Mouse (Mus musculus) lung, postnatal 25 days (tissue): ENCODE measurements at regions not wholly inside any gene's neighbourhood (a gene's known extent, or its start where the extent isn't known, plus 50 kb on each side); places are given as distances from the start of the nearest gene placed in this dataset.

Source experiments
- DNase-seq: peaks from one replicate; pipeline ENCODE4 v3.0.0; 2022; ENCODE audit warnings: low spot score

DNA sequence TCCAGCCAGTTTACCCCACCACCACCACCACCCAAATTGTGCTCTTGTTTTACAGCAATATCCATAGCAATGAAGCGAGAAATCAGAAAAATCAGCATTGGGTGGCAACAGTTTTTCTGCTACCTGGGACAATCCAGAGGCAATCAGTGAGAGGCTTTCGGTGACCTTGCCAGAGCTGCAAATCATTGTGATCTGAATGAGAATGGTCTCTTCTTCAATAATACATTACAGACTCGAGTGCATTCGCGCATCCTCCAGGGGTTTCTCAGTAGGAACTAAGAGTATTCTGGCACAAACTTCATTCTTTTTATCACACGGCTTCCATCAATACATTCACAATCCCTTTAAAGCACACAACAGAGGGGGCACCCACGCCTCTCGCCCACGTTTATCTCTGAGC lies 91.2 kb downstream of the Srek1 start:
- no peak for DNase-seq

- no peak for DNase-seq
These were observed 93.7 kb downstream of the Srek1 start for GRCm38 (mm10) chr13:103680740-103681139.

DNA sequence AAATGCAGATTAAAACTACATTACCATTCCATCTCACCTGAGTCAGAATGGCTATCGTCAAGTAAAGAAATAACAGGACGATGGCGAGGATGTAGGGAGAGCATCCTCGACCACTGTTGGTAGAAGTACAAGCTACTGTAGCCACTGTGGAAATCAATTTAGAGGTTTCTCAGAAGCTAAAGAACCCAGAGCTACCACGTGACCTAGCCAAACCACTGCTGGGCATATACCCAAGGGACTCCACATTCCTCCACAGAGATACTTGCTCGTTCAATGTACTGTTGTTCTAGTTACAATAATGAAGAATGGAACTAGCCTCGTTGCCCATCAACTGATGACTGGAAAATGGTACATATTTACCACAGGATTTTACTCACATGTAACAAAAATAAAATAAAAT lies 94.4 kb downstream of the Srek1 start:
- no peak for DNase-seq

DNA sequence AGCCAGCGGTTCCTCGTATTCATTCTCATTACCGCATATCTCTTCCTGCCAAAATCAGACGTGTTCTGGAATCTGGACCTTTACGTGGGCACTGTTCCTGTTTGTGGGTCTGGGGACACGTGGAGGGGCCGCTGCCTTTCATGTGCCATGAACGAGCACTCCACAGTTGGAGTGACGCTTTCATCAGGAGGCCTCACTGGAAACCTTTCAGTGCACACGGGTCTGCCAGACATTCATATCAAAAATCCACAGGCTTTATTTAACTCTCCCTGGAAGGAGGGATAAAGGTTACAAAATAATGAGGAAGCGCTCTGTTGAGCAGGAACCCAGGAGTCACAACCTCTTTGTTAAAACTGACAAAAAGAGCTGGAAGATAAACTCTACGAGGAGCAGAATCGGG lies 97.6 kb downstream of the Srek1 start:
- no peak for DNase-seq

- DNase-seq, result no peak
These were observed 98.2 kb downstream of the Srek1 start for GRCm38 (mm10) chr13:103676221-103676620.

- DNase-seq, result no peak
These were observed 103.8 kb downstream of the Srek1 start for GRCm38 (mm10) chr13:103670611-103671010.

- DNase-seq, result no peak
These were observed 104.6 kb downstream of the Srek1 start for GRCm38 (mm10) chr13:103669856-103670255.

GRCm38 (mm10) chr13:103667749-103668148 lies 106.7 kb downstream of the Srek1 start:
- DNase-seq, result no peak

DNA sequence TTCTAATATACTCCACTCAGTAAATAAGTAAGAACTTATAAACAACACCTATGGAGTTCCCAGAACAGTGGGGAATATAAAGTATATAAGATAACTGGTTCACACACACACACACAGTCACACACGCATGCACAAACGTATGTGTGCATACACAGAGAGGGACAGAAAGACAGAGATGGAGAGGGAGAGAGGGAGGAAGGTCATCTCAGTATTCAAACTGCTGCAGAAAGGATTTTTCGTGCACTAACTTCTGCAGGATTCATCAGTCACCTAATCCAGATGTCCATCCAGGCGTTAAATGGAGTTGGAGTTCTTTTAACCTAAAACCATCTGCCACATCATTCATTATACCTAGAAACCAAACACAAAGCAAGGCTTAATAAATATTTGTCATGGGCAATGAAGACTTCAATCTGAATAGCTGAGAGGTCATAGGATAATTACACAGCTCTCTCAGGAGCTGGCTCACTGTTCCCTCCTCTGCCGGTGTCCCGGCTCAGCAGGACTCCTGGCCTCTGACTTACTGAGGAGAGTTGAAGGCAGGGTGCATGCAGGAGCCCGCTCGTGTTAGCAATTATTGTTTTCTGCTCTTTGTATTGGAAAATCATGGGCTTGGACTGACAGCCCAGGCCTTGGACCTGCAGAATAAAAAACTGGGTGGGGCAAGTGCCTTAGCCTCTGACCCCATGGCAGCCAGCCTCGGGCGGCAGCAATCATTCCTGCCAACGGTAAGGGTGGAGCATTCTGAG lies 114.0 kb downstream of the Srek1 start:
- no peak for DNase-seq

- DNase-seq, result no peak
These were observed 118.4 kb downstream of the Srek1 start for GRCm38 (mm10) chr13:103655966-103656365.

DNA sequence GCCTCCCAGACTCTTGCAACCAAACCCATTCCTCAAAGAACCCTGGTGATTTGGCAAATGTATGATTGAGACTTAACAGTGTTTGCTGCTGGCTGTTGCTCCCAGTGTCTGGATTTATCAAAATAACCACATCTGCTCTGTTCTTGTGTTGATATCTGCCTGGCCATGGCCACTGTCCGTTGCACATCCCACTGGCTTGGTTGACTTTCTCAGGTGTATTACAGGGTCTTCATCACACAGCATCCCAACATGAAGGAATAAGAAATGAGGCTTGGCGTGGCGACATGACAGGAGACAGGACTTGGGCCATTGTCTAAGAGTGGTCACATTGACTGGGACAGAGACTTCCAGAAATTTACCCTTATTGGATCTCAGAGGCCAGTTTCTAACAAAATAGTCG lies 121.2 kb downstream of the Srek1 start:
- DNase-seq, result no peak

GRCm38 (mm10) chr13:103649383-103649782 lies 125.0 kb downstream of the Srek1 start:
- DNase-seq, result no peak

GRCm38 (mm10) chr13:103648016-103648415 lies 126.4 kb downstream of the Srek1 start:
- DNase-seq, result no peak

GRCm38 (mm10) chr13:103646035-103646434 lies 128.4 kb downstream of the Srek1 start:
- DNase-seq, result peak; percentile 8

DNA sequence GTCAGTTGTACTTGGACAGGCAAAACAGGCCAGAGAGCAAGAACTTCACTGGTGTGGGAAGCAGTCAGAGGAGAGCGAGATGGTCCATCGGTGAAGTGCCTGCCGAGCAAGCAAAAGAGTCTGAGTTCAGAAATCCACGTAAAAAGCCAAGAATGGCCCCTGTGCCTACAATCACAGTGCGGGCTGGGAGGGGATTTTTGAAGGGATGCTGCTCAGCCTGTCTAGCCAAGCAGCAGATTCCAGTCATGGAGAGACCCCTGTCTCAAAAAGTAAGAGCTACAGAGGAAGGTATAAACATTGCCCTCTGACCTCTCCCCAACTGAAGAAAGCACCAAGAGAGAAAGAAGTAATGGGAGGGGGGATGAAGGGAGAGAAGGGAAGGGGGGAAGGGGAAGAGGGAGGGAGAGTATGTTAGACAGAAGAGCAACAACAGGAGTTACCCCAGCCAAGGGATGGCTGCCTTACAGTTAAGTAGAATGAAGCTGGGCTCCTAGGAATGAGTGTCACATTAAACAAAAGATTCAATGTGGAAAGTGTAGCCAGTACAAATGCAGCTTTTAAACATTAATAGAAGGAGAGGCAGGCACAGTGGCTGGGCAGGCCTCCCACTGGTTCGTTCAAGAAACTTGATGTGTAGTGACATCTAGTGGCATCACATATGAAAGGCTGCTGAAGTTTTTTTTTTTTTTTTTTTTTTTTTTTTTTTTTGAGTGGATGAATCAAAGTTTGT lies 130.2 kb downstream of the Srek1 start:
- peak; percentile 20 for DNase-seq

DNA sequence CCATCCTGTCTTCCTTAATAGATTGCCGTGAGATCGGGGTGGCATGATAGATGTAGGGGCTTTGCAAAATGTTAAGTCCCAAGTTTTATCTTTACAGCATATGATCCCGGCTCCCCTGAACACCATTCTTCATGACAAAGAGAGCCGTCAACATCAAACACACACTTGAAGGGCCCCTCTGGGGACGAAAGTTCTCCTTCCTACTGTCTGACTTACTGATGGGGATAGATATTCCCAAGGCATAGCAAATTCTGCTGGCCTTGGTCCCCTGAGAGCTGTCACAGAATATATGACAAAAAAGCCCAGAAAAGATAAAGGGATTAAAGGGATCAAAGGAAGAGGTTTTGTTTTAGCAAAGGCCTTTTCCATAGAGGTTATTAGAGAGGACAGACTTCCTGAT lies 130.9 kb downstream of the Srek1 start:
- DNase-seq, result no peak

DNA sequence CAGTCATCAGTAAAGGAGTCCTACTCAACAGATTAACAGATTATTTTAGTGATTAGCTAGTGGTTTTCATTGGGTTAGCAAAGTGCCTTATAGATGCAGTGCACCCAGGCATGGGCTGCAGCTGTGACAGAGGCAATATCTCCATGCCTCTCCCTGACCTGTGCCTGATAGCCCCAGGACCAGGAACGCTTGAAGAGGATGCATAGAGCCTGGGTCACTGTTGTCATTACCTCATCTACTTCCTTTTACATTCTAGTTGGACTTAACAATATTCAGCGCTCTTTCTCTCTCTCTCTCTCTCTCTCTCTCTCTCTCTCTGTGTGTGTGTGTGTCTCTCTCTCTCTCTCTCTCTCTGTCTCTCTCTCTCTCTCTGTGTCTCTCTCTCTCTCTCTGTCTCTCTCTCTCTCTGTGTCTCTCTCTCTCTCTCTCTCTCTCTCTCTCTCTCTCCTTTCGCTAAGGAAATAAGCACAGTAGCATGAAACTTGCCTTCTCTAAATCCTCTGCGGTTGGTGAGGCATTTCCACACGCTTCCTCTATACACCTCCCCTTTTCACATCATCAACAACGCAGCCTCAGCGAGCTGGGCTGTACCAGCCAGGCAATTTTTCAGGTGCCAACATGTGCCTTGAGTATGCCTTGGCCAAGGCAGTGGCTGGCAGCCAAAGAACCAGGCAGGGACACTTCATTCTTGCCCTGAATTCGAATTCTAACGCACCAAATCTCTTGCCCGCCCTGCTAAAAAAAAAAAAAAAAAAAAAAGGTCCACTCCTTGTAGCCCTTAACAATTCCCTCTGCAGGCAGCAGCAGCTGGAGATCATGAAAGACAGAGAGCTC lies 131.6 kb downstream of the Srek1 start:
- no peak for DNase-seq

DNA sequence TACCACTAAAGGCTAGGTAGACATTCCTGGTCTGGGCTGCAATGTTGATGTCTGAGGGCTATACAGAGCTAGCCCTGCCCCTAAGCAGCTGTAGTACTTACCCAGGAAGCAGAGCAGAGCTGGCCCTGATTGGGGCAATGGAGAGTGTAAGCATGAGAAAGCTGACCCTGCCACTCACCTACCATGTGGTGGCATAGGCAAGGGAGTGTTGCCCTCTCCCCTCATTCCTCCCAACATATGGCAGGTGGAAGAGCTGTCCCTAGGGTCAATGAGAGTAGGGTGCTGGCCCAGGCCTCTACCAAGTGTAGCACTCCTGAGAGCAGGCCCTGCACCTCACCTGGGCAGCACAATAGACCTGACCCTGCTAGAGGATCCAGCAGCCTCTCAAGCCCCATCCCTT lies 136.4 kb downstream of the Srek1 start:
- no peak for DNase-seq

- no peak for DNase-seq
These were observed 137.0 kb downstream of the Srek1 start for GRCm38 (mm10) chr13:103637414-103637813.

DNA sequence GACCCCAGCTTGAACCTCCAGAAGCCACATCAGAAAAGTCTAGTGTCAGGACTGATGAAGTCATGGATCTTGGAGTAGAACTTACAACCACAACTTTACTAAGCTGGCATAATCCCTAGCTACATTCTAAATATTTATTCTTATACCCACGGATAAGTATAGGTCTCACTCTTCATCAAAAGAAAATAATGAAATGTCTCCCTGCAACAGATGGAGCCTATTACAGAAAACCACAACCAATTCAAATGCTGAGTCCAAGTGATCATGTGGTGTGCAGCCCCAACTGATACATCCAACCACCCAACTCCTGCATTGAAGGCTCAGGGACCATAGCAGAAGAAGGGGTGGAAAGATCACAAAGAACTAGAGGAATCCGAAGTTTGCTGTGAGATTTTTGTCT lies 137.8 kb downstream of the Srek1 start:
- DNase-seq, result no peak

- DNase-seq, result no peak
These were observed 150.6 kb downstream of the Srek1 start for GRCm38 (mm10) chr13:103623810-103624209.

GRCm38 (mm10) chr13:103623319-103623718 lies 151.1 kb downstream of the Srek1 start:
- no peak for DNase-seq

DNA sequence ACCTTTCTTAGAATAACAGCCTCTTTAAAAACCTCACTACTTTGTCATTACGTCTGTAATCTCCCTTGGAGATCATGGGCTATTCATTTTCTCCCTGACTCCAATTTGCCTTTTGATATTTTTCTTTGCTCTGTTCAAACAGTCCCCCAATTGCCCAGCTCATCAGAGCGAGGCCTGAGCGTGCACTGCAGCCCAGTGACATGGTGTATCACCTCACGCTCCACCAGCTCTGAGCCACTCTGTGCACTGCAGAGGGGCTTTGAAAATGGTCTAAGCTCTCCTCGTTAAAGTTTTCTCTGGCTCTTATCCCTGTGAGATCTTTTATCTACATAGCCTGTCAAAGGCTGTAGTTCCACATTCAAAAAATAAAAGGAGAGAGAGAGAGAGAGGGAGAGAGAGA lies 152.1 kb downstream of the Srek1 start:
- DNase-seq, result no peak
